Mouse (Mus musculus): ENCODE measurements around the gene Dspp.

Dspp gene

GRCm38 (mm10) chr5:104195086-104195485 is 24.6 kb downstream of the Dspp start:
- no peak for DNase-seq (ENCODE audit: low spot score in 2 of 2)

- no peak for DNase-seq (ENCODE audit: low spot score in 2 of 2)
Observed at GRCm38 (mm10) chr5:104201153-104201950, 30.8 kb downstream of the Dspp start.

GRCm38 (mm10) chr5:104202351-104202750 is 31.8 kb downstream of the Dspp start, which contains the start of gene Dmp1:
TSS of gene Dmp1 (plus strand) at chr5:104202613.
- no peak for DNase-seq (ENCODE audit: low spot score in 2 of 2)

DNA sequence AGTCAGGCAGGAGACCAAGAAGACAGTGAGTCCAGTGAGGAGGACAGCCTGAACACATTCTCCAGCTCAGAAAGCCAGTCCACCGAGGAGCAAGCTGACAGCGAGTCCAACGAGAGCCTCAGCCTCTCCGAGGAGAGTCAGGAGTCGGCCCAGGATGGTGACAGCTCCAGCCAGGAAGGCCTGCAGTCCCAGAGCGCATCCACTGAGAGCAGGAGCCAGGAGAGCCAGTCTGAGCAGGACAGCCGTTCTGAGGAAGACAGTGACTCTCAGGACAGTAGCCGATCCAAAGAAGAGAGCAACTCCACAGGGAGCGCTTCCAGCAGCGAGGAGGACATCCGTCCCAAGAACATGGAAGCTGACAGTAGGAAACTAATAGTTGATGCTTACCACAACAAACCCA is 42.0 kb downstream of the Dspp start:
- DNase-seq (ENCODE audit: low spot score in 2 of 2) = no peak

- no peak for DNase-seq (ENCODE audit: low spot score in 2 of 2)
Observed at GRCm38 (mm10) chr5:104218926-104219325, 48.4 kb downstream of the Dspp start.

- DNase-seq (ENCODE audit: low spot score in 2 of 2) = no peak
Observed at GRCm38 (mm10) chr5:104224299-104224698, 53.8 kb downstream of the Dspp start.

DNA sequence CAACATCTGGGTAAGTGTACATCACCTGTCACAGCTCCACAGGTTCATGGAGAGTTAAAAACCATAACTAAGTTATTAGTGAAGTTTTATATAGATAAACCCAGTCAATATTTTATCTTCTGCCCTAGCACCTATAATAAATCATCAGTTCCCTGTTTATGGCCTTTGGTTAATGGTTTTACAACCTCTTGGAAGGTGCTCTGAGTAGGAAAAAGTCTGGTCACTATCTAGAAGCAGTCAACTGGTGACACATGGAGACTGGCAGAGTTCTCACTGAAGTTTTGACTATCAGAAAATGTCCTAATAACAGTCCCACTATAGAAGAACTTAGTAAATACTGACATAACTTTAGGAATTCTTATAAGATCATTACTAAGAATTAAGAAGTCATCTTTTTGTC is 54.2 kb downstream of the Dspp start:
- DNase-seq (ENCODE audit: low spot score in 2 of 2) = no peak

DNA sequence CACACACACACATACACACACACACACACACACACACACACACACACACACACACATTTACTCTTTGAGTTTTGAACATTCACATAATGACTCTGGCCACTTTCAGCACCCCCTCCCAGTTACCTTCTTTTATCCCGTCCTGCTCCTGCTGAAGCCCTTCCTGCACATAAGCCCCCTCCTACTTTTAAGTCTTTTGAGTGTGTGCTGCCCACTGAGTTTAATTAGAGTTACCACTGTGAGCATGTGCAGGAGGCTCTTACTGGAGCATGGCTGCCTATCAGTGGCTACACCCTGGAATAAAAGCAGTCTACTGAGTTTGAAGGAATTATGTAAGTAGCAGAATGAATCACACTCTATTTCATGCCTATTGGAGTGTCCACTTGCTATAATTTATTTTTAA is 58.0 kb downstream of the Dspp start:
- no peak for DNase-seq (ENCODE audit: low spot score in 2 of 2)

Data from urinary bladder, adult 18-20 months (tissue).